Mouse (Mus musculus): ENCODE results near the gene Selenoo. TPM values are rescaled to one million over a fixed set of nuclear protein-coding genes. Genes with fewer than 3 reads are reported as not detected.

Selenoo gene
- total RNA-seq (2017): 18.0 and 20.2 TPM in 2 replicates

DNA sequence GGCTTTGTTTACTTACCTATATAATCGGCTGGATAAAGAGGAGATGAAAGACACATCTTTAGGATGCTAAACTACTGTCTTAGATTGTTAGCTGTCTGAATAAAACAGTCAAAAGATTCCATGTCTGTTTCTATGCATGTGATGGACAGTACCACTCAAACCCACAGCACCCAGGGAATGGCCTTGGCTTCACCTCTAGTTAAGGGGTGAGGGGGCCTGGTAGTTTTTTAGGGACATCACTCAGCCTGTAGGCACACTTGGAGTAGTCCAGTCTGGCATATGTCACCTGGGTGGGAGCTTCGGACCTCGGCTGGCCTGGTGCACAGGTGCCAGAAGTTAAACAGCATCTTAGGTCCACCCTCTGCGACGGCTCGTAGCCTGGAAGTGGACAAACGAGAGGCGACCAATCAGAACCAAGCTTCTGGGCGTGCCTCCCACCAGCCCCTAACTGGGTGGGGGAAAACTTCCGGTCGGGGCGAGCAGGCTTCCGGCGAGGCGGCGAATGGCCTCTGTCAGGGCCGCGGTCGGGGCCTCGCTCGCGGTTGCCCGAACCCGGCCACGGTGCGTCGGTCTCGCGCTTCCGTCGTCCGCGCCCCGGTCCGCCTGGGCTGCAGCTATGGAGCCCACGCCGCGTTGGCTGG, at the start of gene Selenoo:
Selenoo (plus strand) TSS at position 478 of the 641 bp plus-strand sequence.
- peak; percentile 89 to 94 for ATAC-seq (replicated peaks in 1 of 2; ENCODE audit: insufficient read depth in 1 of 2, low FRiP score in 2 of 2, low TSS enrichment in 1 of 2, low read depth in 1 of 2, poor library complexity in 2 of 2, severe bottlenecking in 2 of 2)

DNA sequence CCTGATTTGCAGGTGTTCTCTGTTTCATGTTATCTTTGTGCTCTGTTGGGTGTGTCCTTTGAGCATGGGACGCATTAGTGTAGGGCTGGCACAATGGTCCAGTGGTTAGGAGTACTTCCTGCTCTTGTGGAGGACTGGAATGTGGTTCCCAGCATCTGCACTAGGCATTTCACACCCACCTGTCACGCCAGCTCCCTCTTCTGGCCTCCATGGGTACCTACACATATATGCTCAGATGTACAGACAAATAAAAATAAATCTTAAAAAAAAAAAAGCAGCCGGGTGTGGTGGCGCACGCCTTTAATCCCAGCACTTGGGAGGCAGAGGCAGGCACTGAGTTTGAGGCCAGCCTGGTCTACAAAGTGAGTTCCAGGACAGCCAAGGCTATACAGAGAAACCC, 44.5 kb upstream of the Selenoo start:
- ATAC-seq (replicated peaks in 1 of 2; ENCODE audit: insufficient read depth in 1 of 2, low FRiP score in 2 of 2, low TSS enrichment in 1 of 2, low read depth in 1 of 2, poor library complexity in 2 of 2, severe bottlenecking in 2 of 2): no peak

DNA sequence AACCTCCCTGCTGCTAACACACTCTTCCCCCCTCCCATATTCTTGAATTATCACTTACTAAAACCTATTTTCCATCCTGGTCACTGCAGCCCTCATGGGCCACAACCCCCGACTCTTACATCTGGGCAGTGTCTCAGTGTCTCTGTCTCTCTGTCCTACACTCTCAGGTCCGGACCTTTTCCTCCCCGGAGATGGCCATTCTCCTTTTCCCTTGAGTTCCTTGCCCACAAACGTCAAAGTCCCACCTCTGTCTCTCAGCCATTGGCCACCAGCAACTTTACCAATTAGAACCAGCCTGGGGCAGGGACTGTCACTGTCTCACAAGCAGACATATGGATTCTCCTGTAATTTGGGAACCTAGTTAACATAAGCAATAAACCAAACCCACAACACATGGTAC, 42.5 kb upstream of the Selenoo start:
- ATAC-seq (replicated peaks in 1 of 2; ENCODE audit: insufficient read depth in 1 of 2, low FRiP score in 2 of 2, low TSS enrichment in 1 of 2, low read depth in 1 of 2, poor library complexity in 2 of 2, severe bottlenecking in 2 of 2): no peak

DNA sequence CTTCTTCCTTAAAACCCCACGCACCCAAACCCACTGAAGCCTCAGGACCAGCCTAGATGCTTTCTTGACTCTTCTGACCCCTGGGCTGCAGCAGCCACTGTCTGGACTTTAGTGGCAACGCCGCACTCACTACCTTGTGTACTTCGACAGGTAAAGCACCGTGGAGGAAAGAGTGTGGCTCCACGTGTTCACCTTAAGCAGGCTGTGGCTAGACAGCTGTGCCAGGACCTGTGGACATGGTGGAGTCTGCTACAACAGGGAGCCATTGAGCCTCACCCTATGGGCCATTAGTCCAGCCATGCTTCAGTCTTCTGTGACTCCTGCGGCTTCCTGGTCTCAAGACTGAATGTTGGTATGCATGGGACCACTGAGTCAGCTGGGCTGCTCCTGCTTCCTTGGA, 34.2 kb upstream of the Selenoo start:
- no peak for ATAC-seq (replicated peaks in 1 of 2; ENCODE audit: insufficient read depth in 1 of 2, low FRiP score in 2 of 2, low TSS enrichment in 1 of 2, low read depth in 1 of 2, poor library complexity in 2 of 2, severe bottlenecking in 2 of 2)

DNA sequence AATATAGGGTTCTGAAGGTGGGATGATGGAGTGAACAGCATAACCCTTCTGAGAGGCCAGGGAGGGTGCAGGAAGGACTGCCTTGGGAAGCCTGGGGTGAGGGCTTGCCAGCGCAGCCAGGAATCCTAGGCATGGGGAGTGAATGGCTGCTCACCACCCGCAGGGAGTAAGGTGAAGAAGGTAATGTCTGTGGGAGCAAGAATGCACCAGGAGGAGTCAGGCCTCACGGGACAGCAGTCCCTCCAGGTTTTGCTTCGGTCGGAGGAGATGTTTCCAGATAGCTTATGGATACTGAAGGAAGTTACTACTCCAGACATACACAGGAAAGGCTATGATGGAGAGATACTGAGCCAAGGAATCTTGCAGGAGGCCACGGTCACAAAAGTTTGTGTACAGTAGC, 30.1 kb upstream of the Selenoo start:
- ATAC-seq (replicated peaks in 1 of 2; ENCODE audit: insufficient read depth in 1 of 2, low FRiP score in 2 of 2, low TSS enrichment in 1 of 2, low read depth in 1 of 2, poor library complexity in 2 of 2, severe bottlenecking in 2 of 2): no peak

DNA sequence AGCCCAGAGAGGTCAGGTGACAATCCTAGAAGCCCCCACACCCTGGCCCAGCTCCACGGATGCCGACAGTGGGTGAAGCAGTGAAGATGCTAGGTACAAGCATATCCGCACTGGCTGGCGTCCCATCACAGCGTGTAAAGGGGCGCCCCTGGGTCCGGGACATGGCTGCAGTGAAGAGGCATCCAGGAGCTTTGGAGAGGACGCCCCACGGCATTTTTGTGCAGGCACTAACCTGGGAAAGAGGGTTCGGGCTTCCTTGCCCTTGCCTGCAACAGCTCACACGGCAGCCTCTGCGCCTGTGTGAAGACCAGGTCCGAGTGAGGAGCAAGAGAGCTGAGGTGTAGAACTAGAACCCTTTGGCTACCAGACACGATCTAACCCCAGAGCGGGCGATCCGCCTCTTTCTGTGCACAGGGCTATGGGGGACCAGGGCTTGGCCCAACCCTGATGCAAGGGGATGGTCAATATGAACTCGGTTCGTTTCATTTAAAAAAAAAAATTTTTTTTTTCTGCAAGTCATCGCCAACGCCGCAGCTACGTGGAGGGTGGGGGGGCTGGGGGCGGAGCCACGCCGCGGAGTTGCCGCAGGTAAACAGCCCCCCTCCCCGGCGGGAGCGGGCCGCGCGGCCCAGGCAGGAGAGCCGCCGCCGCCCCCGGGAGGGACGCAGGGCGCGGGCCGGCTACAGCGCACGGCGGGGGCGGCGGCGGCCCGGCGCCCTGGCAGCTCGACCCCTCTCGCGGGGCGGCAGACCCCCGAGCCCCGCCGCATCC, 29.5 kb upstream of the Selenoo start, which contains the start of gene Panx2:
Panx2 (plus strand) TSS at position 574 of the 771 bp plus-strand sequence.
- ATAC-seq (replicated peaks in 1 of 2; ENCODE audit: insufficient read depth in 1 of 2, low FRiP score in 2 of 2, low TSS enrichment in 1 of 2, low read depth in 1 of 2, poor library complexity in 2 of 2, severe bottlenecking in 2 of 2): peak; percentile 18 to 43; a peak in 2 of 4 replicates

DNA sequence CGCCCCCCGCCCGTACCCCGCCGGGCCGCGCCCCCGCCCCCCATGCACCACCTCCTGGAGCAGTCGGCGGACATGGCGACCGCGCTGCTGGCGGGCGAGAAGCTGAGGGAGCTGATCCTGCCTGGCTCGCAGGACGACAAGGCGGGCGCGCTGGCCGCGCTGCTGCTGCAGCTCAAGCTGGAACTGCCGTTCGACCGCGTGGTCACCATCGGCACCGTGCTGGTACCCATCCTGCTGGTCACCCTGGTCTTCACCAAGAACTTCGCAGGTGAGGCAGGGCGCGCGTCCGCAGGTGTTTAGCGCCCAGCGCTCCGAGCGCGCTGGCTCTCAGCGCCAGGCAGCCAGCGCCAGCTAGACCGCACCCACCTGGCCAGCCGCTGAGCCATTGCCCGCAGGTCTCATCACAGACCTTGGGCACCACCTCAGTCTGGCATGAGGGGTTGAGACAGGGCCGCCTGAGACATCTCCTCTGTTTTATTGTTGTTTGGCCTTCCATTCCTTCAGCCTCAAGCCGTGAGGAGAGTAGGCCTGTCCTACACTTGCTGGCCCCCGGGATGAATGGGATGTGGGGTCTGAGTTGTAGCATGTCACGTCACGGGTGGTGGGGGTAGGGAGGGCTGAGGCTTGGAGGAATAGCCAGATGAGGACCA, 28.7 kb upstream of the Selenoo start:
- ATAC-seq (replicated peaks in 1 of 2; ENCODE audit: insufficient read depth in 1 of 2, low FRiP score in 2 of 2, low TSS enrichment in 1 of 2, low read depth in 1 of 2, poor library complexity in 2 of 2, severe bottlenecking in 2 of 2): peak in 1 of 2 experiments; percentile 26; a peak in 1 of 4 replicates

DNA sequence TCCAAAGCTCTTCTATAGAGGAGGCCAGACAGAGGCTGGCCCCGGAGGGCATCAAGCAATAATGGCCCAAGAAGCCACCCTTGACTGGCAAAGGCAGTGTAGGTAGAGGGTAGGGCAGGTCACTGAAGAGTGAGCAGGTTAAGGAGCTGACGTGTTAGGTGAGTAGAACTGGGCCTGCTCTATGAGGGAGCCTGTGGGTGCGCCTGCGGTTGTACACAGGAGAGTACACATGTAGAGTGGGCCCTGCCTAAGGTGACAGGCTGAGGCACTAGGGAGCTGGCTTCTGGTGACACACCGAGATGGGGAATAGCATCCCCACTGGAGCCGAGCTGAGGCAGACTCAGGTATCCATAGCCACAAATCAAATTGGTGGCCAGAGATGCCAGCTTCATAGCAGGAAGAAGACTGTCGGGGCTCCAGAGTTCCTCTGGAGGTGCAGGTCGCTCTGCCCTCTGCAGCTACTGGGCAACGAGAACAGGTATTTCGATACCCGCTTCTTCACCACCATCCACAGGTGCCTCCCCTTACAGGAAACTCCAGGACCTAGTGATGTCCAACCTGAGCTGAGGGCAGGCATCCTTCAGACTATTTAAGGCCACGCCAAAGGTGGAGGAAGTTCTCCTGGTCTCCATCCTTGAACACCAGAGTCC, 27.9 kb upstream of the Selenoo start:
- no peak for ATAC-seq (replicated peaks in 1 of 2; ENCODE audit: insufficient read depth in 1 of 2, low FRiP score in 2 of 2, low TSS enrichment in 1 of 2, low read depth in 1 of 2, poor library complexity in 2 of 2, severe bottlenecking in 2 of 2)

DNA sequence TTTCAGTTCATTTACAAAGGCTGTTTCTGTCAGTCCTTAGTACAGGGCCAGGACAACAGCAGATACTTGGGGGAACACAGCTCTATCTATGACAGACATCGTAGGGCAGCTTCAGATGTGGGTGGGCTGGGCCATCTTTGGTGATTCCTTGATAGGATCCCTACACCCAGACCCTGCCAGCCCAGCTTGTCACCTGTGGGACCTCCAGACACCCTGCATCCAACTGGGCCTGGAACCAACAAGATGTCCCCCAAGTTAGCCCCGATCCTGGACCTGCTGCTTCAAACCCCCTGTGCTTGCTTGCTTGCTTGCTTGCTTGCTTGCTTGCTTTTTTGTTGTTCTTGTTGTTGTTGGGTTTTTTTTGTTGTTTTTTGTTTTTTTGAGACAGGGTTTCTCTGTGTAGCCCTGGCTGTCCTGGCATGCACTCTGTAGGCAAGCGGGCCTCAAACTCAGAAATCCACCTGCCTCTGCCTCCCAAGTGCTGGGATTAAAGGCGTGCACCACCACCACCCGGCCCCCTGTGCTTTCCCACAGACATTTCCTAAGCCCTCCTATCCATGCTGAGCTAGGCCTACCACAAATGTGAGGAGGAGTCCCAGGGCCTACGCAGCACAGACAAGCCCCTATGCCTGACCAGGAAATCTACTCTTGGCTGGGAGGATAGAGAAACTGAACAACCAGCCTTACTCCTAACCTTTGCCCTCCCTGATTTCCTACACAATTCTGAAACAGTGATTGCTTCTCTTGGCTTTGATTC, 26.9 kb upstream of the Selenoo start:
- ATAC-seq (replicated peaks in 1 of 2; ENCODE audit: insufficient read depth in 1 of 2, low FRiP score in 2 of 2, low TSS enrichment in 1 of 2, low read depth in 1 of 2, poor library complexity in 2 of 2, severe bottlenecking in 2 of 2): no peak

DNA sequence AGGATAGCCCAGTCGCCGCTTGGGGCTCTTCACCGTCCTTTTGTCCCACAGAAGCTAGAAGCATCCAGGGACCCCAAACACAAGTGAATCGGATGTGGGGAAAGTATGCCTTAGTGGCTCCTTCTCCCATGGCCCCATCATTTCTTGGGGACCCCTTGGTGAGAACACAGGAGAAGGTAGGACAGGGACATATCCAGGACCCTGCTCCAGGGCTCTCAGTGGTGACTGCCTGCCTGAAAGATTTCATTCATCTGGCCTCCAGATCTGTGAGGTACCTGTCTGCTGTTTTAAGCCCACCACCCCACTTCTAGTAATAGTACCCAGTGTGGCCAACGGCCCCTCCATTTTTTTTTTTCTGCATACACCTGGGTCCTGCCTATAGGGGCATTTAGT, 26.4 kb upstream of the Selenoo start:
- no peak for ATAC-seq (replicated peaks in 1 of 2; ENCODE audit: insufficient read depth in 1 of 2, low FRiP score in 2 of 2, low TSS enrichment in 1 of 2, low read depth in 1 of 2, poor library complexity in 2 of 2, severe bottlenecking in 2 of 2)

DNA sequence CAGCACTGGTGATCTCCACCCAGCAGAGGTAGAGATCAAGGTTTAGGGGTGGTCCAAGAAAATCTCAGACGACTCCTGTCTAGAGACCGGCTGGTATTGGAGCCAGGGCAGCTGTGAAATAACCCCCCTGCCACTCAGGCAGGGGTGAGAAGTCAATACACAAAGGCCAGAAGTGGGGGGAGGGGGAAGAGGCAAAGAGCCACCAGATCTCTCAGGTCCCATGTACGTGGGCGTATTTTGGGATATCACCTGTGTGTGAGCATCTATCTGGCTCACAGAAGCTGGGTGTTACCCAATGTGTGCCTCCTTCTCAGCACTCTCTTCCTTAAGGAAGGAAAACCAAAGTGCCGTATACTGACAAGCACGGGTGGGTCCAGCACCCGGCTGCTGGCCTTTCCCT, 25.9 kb upstream of the Selenoo start:
- ATAC-seq (replicated peaks in 1 of 2; ENCODE audit: insufficient read depth in 1 of 2, low FRiP score in 2 of 2, low TSS enrichment in 1 of 2, low read depth in 1 of 2, poor library complexity in 2 of 2, severe bottlenecking in 2 of 2): no peak

DNA sequence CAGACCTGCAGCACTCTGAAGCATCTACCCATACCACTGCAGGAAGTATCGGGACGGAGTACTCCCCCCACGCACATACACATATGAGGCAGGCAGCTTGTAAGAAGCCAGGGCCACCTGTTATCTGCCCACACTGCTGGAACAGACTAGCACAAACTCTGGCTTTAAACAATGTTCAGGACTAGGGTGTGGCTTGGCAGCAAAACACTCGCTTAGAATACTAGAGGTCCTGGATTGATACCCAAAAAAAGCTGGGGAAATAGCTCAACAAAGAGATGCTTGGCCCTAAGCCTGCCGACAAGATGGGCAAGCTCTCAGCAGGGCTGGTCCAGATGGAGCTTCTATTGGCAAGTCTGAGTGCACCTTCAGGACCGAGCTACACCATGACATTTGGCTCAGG, 25.3 kb upstream of the Selenoo start:
- no peak for ATAC-seq (replicated peaks in 1 of 2; ENCODE audit: insufficient read depth in 1 of 2, low FRiP score in 2 of 2, low TSS enrichment in 1 of 2, low read depth in 1 of 2, poor library complexity in 2 of 2, severe bottlenecking in 2 of 2)

DNA sequence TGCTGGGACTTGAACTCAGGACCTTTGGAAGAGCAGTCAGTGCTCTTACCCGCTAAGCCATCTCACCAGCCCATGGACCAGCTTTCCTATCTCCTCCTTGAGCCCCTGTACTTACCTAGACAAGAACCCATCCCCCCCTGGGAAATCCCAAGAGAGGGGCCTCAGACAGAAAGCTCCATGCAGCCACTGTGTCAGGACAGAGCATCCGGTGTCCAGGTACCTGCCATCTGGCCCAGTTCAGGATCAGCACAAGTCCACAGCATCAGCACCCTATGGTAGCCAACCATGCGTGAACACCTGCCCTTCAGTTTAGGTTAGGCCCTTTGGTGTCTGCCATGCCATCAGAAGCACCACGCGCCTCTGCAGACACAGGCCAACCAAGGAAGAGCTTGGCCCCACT, 24.0 kb upstream of the Selenoo start:
- no peak for ATAC-seq (replicated peaks in 1 of 2; ENCODE audit: insufficient read depth in 1 of 2, low FRiP score in 2 of 2, low TSS enrichment in 1 of 2, low read depth in 1 of 2, poor library complexity in 2 of 2, severe bottlenecking in 2 of 2)

DNA sequence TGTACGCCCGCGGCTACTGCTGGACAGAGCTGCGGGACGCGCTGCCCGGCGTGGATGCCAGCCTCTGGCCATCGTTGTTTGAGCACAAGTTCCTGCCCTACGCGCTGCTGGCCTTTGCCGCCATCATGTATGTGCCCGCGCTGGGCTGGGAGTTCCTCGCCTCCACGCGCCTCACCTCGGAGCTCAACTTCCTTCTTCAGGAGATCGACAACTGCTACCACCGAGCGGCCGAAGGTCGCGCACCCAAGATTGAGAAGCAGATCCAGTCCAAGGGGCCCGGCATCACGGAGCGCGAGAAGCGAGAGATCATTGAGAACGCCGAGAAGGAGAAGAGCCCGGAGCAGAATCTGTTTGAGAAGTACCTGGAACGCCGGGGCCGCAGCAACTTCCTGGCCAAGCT, 21.3 kb upstream of the Selenoo start:
- peak; percentile 57 to 58; a peak in 3 of 4 replicates for ATAC-seq (replicated peaks in 1 of 2; ENCODE audit: insufficient read depth in 1 of 2, low FRiP score in 2 of 2, low TSS enrichment in 1 of 2, low read depth in 1 of 2, poor library complexity in 2 of 2, severe bottlenecking in 2 of 2)

DNA sequence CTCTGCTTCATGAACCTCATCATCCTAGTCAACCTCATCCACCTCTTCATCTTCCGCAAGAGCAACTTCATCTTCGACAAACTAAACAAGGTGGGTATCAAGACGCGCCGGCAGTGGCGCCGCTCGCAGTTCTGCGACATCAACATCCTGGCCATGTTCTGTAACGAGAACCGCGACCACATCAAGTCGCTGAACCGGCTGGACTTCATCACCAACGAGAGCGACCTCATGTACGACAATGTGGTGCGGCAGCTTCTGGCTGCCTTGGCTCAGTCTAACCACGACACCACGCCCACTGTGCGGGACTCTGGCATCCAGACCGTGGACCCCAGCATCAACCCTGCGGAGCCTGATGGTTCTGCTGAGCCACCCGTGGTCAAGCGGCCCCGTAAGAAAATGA, 20.7 kb upstream of the Selenoo start:
- ATAC-seq (replicated peaks in 1 of 2; ENCODE audit: insufficient read depth in 1 of 2, low FRiP score in 2 of 2, low TSS enrichment in 1 of 2, low read depth in 1 of 2, poor library complexity in 2 of 2, severe bottlenecking in 2 of 2): no peak

DNA sequence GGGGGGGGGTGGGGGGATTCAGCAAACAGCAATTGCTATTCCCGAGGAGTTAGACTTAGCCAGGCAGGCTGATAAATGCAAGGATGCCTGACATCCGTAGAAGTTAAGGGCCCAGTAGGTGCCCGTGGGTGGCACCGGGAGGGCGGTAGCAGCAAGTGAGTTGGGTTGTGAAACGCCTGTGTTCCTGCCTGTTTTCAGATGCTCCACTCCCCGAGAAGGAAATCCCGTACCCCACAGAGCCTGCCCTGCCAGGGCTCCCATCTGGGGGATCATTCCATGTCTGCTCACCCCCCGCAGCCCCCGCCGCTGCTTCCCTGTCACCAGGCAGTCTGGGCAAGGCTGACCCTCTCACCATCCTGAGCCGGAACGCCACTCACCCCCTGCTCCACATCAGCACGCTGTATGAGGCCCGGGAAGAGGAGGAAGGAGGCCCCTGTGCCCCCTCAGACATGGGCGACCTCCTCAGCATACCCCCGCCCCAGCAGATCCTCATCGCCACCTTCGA, 19.5 kb upstream of the Selenoo start:
- no peak for ATAC-seq (replicated peaks in 1 of 2; ENCODE audit: insufficient read depth in 1 of 2, low FRiP score in 2 of 2, low TSS enrichment in 1 of 2, low read depth in 1 of 2, poor library complexity in 2 of 2, severe bottlenecking in 2 of 2)

DNA sequence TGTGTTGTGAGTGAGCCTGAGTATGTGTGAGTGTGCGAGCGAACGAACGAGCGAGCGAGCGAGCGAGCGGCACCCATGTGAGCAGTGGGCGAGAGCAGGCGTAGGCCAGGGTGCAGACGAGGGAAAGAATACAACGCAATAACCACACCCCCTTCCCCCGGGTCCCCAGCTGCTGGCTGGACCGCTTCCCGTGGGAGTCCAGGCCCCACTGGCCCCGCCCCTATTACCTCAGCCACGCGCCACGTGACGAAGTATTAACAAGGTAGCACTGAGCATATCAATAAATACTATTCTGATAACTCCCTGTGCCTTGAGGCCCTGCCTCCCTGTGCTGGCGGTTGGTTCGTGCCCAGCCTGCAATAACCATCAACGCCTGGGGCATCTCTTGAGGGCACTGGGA, 18.3 kb upstream of the Selenoo start:
- ATAC-seq (replicated peaks in 1 of 2; ENCODE audit: insufficient read depth in 1 of 2, low FRiP score in 2 of 2, low TSS enrichment in 1 of 2, low read depth in 1 of 2, poor library complexity in 2 of 2, severe bottlenecking in 2 of 2): no peak

All from hematopoietic stem cell, adult 5-6 weeks (primary cell).